Mouse (Mus musculus) adrenal gland, postnatal 10 days (tissue): ENCODE data around the gene Capg. TPM values are rescaled to one million over a fixed set of nuclear protein-coding genes. Genes with fewer than 3 reads are reported as not detected.
A peak's percentile ranks its signal among the peaks of the same experiment; 100 is the strongest.

Experiments used
- DNase-seq: peaks from one replicate; pipeline ENCODE4 v3.0.0; 2021; ENCODE audit warnings: mixed read lengths
- total RNA-seq, 2 experiments: library from RNA; stranded (reverse); gene quantifications; 2 replicates each; pipeline ENCODE4 v1.2.3; 2021

Gene Capg
- total RNA-seq, 2 experiments from 2014 or later, result 28.1 to 33.5 TPM

DNA sequence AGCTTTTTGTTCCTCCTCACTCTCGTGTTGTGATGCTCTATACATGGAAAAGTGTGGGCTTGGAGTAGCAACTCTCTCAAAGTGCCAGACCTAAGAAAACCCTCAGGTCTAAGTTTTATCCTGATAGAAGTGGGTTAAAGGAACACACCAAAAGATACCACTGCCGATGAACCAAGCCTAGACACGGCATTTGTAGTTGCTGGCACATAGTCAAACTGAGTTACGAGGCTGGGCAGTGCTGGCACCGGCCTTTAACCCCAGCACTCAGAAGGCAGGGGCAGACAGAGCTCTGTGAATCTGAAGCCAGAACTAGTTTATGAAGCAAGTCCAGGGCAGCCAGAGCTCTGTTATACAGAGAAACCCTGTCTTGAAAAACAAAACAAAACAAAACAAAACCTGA, 63.5 kb downstream of the Capg start:
- peak; percentile 49 for DNase-seq

GRCm38 (mm10) chr6:72608662-72609184, 64.5 kb downstream of the Capg start:
- DNase-seq, result no peak

GRCm38 (mm10) chr6:72610261-72610660, 66.1 kb downstream of the Capg start:
- DNase-seq, result no peak

Other genes with a start within 250 kb of the Capg start
- under 1 TPM in 1 of 2 experiments, not detected in 1; 0.24 TPM for gene Sftpb, start 239.8 kb upstream of the Capg start, total RNA-seq
- gene Usp39, start 199.2 kb upstream of the Capg start, total RNA-seq, result 10 to 100 TPM; 28.4 to 29.3 TPM
- gene 0610030E20Rik, start 197.1 kb upstream of the Capg start, total RNA-seq, result 10 to 100 TPM; 26.6 to 29.5 TPM
- 10 to 100 TPM; 27.8 to 27.9 TPM for gene Tmem150a, start 188.9 kb upstream of the Capg start, total RNA-seq
- gene Rnf181, start 177.4 kb upstream of the Capg start, total RNA-seq, result 100 to 1,000 TPM; 176 to 188 TPM
- gene Vamp5, start 163.9 kb upstream of the Capg start, total RNA-seq, result 10 to 100 TPM; 25.2 to 46.6 TPM
- gene Vamp8, start 153.7 kb upstream of the Capg start, total RNA-seq, result 100 to 1,000 TPM; 109 to 123 TPM
- gene Ggcx, start 130.1 kb upstream of the Capg start, total RNA-seq, result 10 to 100 TPM; 42.4 to 42.7 TPM
- gene Mat2a, start 104.8 kb upstream of the Capg start, total RNA-seq, result 100 to 1,000 TPM; 225 to 245 TPM
- under 1 TPM; 0.27 to 0.48 TPM for gene Sh2d6, start 22.7 kb upstream of the Capg start, total RNA-seq
- gene Elmod3, start 54.0 kb downstream of the Capg start, total RNA-seq, result 10 to 100 TPM; 13.3 to 15.8 TPM
- 100 to 1,000 TPM; 359 to 375 TPM for gene Retsat, start 54.1 kb downstream of the Capg start, total RNA-seq
- 100 to 1,000 TPM in 1 of 2 experiments, 10 to 100 TPM in 1; 92.7 to 121 TPM for gene Tgoln1, start 72.6 kb downstream of the Capg start, total RNA-seq
- gene Tcf7l1, start 244.9 kb downstream of the Capg start, total RNA-seq, result 10 to 100 TPM; 19.6 to 20.1 TPM